Comparison of ENCODE assay signal across 28 mouse cellular contexts in the genomic region with DNA sequence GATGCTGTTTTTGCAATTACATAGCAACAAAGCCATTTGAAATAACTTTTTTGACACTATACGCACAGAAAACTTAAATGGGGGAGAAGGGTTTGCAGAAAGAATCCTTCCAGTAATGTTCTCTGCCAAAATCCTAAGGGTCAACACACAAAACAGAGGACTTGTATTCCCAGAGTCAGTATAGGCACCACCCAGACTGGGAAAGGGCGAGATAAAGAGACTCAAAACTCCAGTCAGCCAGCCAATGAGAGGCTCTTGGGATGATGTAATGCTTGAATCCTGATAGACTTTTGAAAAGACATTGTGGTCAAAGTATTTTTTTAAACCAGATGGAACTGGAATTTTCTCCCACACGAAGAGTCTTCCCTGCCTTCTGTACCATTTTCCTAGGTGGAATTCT.
DNase-seq lines count a peak whose midpoint lies in the region; ATAC-seq and TF ChIP-seq lines count a peak whose summit lies in the region.
"Had no signal": no experiment of that assay in that cellular context is flagged by ENCODE, and none has a peak within 500 bp of the region (broad histone marks: within the 10 kb centered on the region; RNA-seq: fewer than 3 reads in every experiment).

No protein-coding gene starts in this region.

- ATAC-seq in heart, embryonic 12.5 days (ENCODE audit: insufficient number of reproducible peaks, low FRiP score) = no peak
- no peak for ATAC-seq in heart, embryonic 14.5 days (ENCODE audit: insufficient number of reproducible peaks, insufficient read depth, low FRiP score, low read depth)
- peak; percentile 53; the same call in 1 of the 2 replicates for ATAC-seq in heart, postnatal 0 days (ENCODE audit: insufficient read depth, low read depth)
- ATAC-seq: forebrain, embryonic 14.5 days; forebrain, postnatal 0 days; hindbrain, postnatal 0 days; inflammation-experienced regulatory T-cells, adult 6 months; intestine, embryonic 16.5 days; Patski had no signal

- peaks cover 4% of the 10 kb centered on the region; the same call in 1 of the 2 replicates for H3K4me1 ChIP-seq in heart, embryonic 12.5 days (replicated peaks)
- H3K4me1 ChIP-seq in heart, embryonic 14.5 days (ENCODE audit: control insufficient read depth in 2 of 2, insufficient read depth in 2 of 2, low read length in 2 of 2) = peaks cover 0 to 4% of the 10 kb centered on the region in 2 experiments; a peak in 1 of 4 replicates
- no peaks in the 10 kb centered on the region for H3K4me1 ChIP-seq in heart, embryonic 10.5 days
- no peaks in the 10 kb centered on the region for H3K4me1 ChIP-seq in heart, postnatal 0 days (ENCODE audit: control insufficient read depth, insufficient read depth)
- H3K4me1 ChIP-seq: embryonic facial prominence, embryonic 12.5 days; embryonic facial prominence, embryonic 15.5 days had no signal

- no peaks in the 10 kb centered on the region for H3K27me3 ChIP-seq in heart, embryonic 12.5 days (replicated peaks)
- no peaks in the 10 kb centered on the region for H3K27me3 ChIP-seq in heart, embryonic 14.5 days (ENCODE audit: control insufficient read depth, insufficient read depth, low read length)
- no peaks in the 10 kb centered on the region for H3K27me3 ChIP-seq in heart, embryonic 10.5 days (ENCODE audit: insufficient read depth, poor library complexity, severe bottlenecking)
- no peaks in the 10 kb centered on the region for H3K27me3 ChIP-seq in heart, postnatal 0 days (ENCODE audit: control insufficient read depth, insufficient read depth, low read length)
- H3K27me3 ChIP-seq: CH12.LX; embryonic facial prominence, embryonic 12.5 days; embryonic facial prominence, embryonic 15.5 days; Patski had no signal

- WGBS in heart, embryonic 12.5 days = 53% methylated on average over 3 of the region's 3 CpGs
- 55% methylated on average over 3 of the region's 3 CpGs for WGBS in heart, embryonic 14.5 days
- 70% methylated on average over 3 of the region's 3 CpGs for WGBS in heart, embryonic 10.5 days
- 47% methylated on average over 3 of the region's 3 CpGs for WGBS in heart, postnatal 0 days

- no peak for TF ChIP-seq EP300 in heart, postnatal 0 days (IDR thresholded peaks at IDR 0.05; ENCODE audit: low read depth)

- TF ChIP-seq CTCF in heart, postnatal 0 days (IDR thresholded peaks at IDR 0.05; ENCODE audit: low read depth) = no peak

- H3K27ac ChIP-seq in heart, embryonic 12.5 days (ENCODE audit: poor library complexity, severe bottlenecking) = no peak overlapping the region; the same call in 1 of the 2 replicates
- H3K27ac ChIP-seq in heart, embryonic 14.5 days (replicated peaks in 1 of 2; ENCODE audit: control insufficient read depth in 1 of 2, insufficient read depth in 1 of 2, low read depth in 2 of 2, low read length in 2 of 2) = peak overlapping the region; percentile 20 to 66
- H3K27ac ChIP-seq in heart, embryonic 10.5 days = no peak overlapping the region
- peak overlapping the region; percentile 53; the same call in 1 of the 2 replicates for H3K27ac ChIP-seq in heart, postnatal 0 days (ENCODE audit: low read depth)
- H3K27ac ChIP-seq: embryonic facial prominence, embryonic 12.5 days; embryonic facial prominence, embryonic 15.5 days; hindbrain, embryonic 14.5 days; hindbrain, postnatal 0 days had no signal

- H3K4me3 ChIP-seq in heart, embryonic 12.5 days = no peak overlapping the region
- no peak overlapping the region for H3K4me3 ChIP-seq in heart, embryonic 14.5 days (ENCODE audit: control insufficient read depth in 1 of 2, insufficient read depth in 1 of 2, low read depth in 1 of 2, low read length in 2 of 2)
- H3K4me3 ChIP-seq in heart, embryonic 10.5 days = no peak overlapping the region
- H3K4me3 ChIP-seq in heart, postnatal 0 days (ENCODE audit: low read depth, low read length) = no peak overlapping the region
- H3K4me3 ChIP-seq: embryonic facial prominence, embryonic 12.5 days; embryonic facial prominence, embryonic 15.5 days had no signal

- H3K9me3 ChIP-seq in heart, embryonic 12.5 days (replicated peaks) = no peaks in the 10 kb centered on the region
- no peaks in the 10 kb centered on the region for H3K9me3 ChIP-seq in heart, embryonic 14.5 days (ENCODE audit: control insufficient read depth, low read length)
- H3K9me3 ChIP-seq in heart, embryonic 10.5 days = no peaks in the 10 kb centered on the region
- H3K9me3 ChIP-seq in heart, postnatal 0 days (replicated peaks; ENCODE audit: control insufficient read depth, low read length) = no peaks in the 10 kb centered on the region
- H3K9me3 ChIP-seq: embryonic facial prominence, embryonic 12.5 days; embryonic facial prominence, embryonic 15.5 days had no signal

- peak; percentile 3 for DNase-seq in heart, adult 8-10 months (ENCODE audit: low spot score)
- DNase-seq in heart, embryonic 10.5 days (ENCODE audit: low spot score) = no peak
- DNase-seq in heart, postnatal 0 days (ENCODE audit: low spot score) = no peak
- DNase-seq in heart, postnatal 4 days = peak; percentile 17
- no peak for DNase-seq in lung, postnatal 14 days
- DNase-seq: adrenal gland, postnatal 10 days; adrenal gland, postnatal 36 days; B cell, adult 2 months; cerebellum, adult 18-20 months; cerebellum, adult 9-10 months; cerebellum, postnatal 14 days; forebrain, postnatal 0 days; gastrocnemius, postnatal 10 days; gastrocnemius, postnatal 36 days; kidney, adult 18-20 months; kidney, adult 9 months had no signal

- no peaks in the 10 kb centered on the region for H3K36me3 ChIP-seq in heart, embryonic 12.5 days
- no peaks in the 10 kb centered on the region for H3K36me3 ChIP-seq in heart, embryonic 14.5 days (ENCODE audit: control insufficient read depth, insufficient read depth, low read length)
- no peaks in the 10 kb centered on the region for H3K36me3 ChIP-seq in heart, embryonic 10.5 days
- no peaks in the 10 kb centered on the region for H3K36me3 ChIP-seq in heart, postnatal 0 days (replicated peaks; ENCODE audit: control insufficient read depth, insufficient read depth, low read length)
- H3K36me3 ChIP-seq: embryonic facial prominence, embryonic 12.5 days; embryonic facial prominence, embryonic 15.5 days; G1E had no signal

- no peak overlapping the region for H3K4me2 ChIP-seq in heart, embryonic 12.5 days
- no peak overlapping the region for H3K4me2 ChIP-seq in heart, embryonic 14.5 days (ENCODE audit: low read length)
- H3K4me2 ChIP-seq in heart, postnatal 0 days (ENCODE audit: low read depth, low read length) = no peak overlapping the region
- H3K4me2 ChIP-seq: embryonic facial prominence, embryonic 12.5 days; embryonic facial prominence, embryonic 15.5 days; hindbrain, embryonic 14.5 days had no signal

- no peak overlapping the region for H3K9ac ChIP-seq in heart, embryonic 12.5 days
- H3K9ac ChIP-seq in heart, embryonic 14.5 days (ENCODE audit: low read length) = no peak overlapping the region
- H3K9ac ChIP-seq in heart, postnatal 0 days (replicated peaks; ENCODE audit: low read depth, low read length) = no peak overlapping the region
- H3K9ac ChIP-seq: embryonic facial prominence, embryonic 12.5 days; embryonic facial prominence, embryonic 15.5 days; forebrain, postnatal 0 days; hindbrain, embryonic 14.5 days had no signal

Comparison
In these comparisons a context has a peak if more than half of its experiments do, and no peak if none do; other contexts are left out.
1. DNase-seq: peak in heart, adult 8-10 months (single experiment) and heart, postnatal 4 days (single experiment); none in heart, embryonic 10.5 days (single experiment), heart, postnatal 0 days (single experiment) and lung, postnatal 14 days (single experiment).
2. H3K27ac ChIP-seq: peak in heart, embryonic 14.5 days (2 of 2) and heart, postnatal 0 days (single experiment); none in heart, embryonic 12.5 days (single experiment) and heart, embryonic 10.5 days (single experiment).